Mouse (Mus musculus) layer of hippocampus, postnatal 10 days (tissue): ENCODE data around the gene Panx3. TPM values are rescaled to one million over a fixed set of nuclear protein-coding genes. Genes with fewer than 3 reads are reported as not detected.

Experiments
- DNase-seq, 2 experiments: peaks; one replicate each; pipeline ENCODE4 v3.0.0; 2021; ENCODE audit warnings: low spot score in 2 of 2
- long read RNA-seq: library from polyadenylated mRNA; stranded (forward); transcript quantifications from one replicate; pipeline ENCODE4 v2.0.0, GENCODE M21; 2023
- total RNA-seq, 2 experiments: library from RNA; stranded (reverse); gene quantifications; 2 replicates each; pipeline ENCODE4 v1.2.3; 2021

Panx3 gene
- not detected for total RNA-seq
- long read RNA-seq, result 0 reads

GRCm38 (mm10) chr9:37669115-37669514 is at the start of gene Panx3:
TSS of gene Panx3 (minus strand) at chr9:37669235.
- no peak for DNase-seq

- no peak for DNase-seq
Measured at GRCm38 (mm10) chr9:37716150-37716549, 47.1 kb upstream of the Panx3 start, which contains the start of gene Olfr160. TSS of gene Olfr160 (minus strand) at chr9:37716250.

DNA sequence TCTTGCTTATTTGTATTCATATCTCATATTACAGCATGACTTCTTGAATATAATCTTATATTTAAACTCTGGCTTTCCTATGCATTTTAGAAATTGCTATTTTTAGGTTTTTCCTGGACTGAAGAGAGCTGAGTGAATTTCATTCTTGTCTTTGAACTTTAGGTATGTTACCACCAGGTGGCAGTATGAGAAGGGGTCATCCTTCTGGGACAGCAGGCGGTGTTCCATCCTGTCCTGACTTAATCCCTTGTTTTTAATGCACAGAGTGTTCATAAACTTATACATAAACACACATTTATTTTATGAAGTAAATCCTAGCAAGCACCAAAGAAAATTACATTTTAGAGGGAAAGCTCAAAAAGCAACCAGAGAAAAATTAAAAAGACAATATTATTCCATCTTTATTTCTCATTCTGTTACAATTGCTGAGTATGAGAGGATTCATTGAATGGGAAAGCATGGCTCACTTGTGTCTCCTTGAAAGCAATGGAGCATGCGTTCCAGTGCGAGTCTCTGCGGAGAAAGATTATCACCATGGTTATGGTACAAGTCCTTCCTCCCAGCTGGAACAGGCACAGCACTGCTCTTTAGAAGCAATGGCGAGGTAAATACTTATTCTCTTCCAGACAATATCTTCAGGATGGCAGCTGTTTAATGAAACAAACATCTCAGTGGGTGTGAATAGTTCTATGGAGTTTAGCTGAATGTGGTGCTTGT is 21.1 kb upstream of the Panx3 start:
- DNase-seq, result no peak

DNA sequence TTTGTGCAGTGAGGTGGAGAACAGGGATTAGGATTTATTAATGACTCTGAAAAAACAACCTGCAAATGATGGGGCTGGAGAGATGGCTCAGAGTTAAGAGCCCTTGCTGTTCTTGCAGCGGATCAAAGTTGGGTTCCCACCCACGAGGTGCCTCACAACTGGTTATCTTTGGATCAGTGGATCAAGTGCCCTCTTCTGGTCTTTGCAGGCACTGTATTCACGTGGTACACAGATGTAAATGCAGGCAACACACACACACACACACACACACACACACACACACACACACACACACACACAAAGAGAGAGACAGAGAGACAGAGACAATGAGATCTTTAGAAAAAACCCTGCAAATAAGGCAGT is 18.9 kb upstream of the Panx3 start:
- DNase-seq, result peak in 1 of 2 experiments; percentile 20

GRCm38 (mm10) chr9:37687288-37687940 is 18.4 kb upstream of the Panx3 start:
- DNase-seq, result no peak

DNA sequence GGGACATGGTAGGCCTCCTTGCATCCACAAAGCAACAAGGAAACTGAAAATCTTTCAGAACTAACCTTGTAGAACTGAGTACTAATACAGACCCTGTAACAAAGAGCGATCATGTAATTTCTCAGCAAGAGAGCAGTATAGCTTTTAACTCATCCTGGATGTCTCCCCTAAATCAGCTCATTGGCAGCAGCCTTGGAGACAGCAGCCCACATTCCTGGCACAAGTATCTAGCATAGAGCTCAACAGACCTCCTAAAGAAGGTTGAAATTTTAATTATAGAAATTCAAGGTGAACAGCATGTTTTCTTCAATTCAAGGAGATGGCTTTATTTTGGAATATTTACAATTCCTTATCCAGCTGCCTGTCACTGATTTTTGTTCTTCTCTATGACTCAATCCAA is 12.1 kb upstream of the Panx3 start:
- no peak for DNase-seq

DNA sequence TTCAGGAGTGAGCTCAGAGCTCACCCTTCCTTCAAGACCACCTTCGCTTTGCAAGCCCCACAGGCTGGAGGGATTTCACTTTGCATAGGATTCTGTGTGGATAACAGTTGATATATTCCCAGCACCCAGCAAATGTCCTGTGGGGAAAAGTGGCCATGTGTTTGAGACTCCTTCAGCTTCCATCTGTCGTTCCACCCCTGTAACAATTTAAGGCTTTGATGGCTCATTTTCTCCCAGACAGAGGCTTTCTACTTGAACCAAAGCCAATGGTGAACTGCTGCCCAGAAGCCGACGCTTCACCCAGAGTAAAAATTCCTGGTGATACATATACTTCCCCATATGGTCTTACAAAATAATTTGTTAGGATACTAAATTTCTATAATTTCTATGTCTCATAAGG is 6.3 kb upstream of the Panx3 start:
- no peak for DNase-seq

GRCm38 (mm10) chr9:37670261-37670660 is 1.2 kb upstream of the Panx3 start:
- DNase-seq, result no peak

GRCm38 (mm10) chr9:37669678-37670077 is 643 bp upstream of the Panx3 start:
- DNase-seq, result no peak

- no peak for DNase-seq
Measured at GRCm38 (mm10) chr9:37666045-37666444, 3.0 kb downstream of the Panx3 start.

- DNase-seq, result no peak
Measured at GRCm38 (mm10) chr9:37664604-37665003, 4.4 kb downstream of the Panx3 start.

DNA sequence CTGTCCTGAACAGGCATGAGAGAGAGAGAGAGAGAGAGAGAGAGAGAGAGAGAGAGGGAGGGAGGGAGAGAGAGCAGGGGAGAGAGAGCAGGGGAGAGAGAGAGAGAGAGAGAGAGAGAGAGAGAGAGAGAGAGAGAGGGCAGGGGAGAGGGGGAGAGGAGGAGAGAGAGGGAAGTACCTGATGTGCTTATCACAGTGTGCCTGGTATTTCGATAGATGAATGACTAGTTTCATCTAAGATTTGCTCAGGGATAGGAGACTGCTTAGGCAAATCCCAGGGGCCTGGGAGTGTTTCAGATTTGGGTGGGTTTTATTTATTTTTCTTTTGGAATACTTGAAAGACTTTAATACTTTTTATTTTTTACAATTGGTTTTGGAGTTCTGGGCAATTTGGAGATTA is 5.8 kb downstream of the Panx3 start:
- no peak for DNase-seq

- DNase-seq, result no peak
Measured at GRCm38 (mm10) chr9:37659413-37659812, 9.6 kb downstream of the Panx3 start.

- peak; percentile 72 to 79 for DNase-seq
Measured at GRCm38 (mm10) chr9:37656931-37657481, 12.0 kb downstream of the Panx3 start, which contains the start of gene Tbrg1. TSS of gene Tbrg1 (minus strand) at chr9:37657312.

DNA sequence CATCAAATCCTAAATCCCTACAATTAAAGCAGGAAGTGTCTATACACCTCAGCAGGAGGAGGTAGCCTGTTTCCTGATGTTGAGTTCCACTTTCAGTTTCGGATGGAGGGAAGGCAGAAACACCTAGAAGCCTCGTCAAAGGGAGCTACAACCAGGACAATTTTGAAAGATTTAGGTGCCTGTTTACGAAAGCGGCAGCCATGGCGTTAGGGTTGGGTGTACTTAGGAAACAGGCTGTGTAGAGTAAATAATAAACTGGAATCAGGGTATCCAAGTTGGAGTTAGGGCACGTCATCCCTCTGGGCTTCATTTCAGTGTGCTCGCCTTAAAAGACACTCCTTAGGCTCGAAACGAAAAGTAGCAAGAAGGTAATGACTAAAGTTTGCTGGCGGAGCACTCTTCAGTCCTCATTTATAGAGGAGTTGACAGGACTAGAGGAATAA is 12.6 kb downstream of the Panx3 start:
- DNase-seq, result no peak

- no peak for DNase-seq
Measured at GRCm38 (mm10) chr9:37655961-37656360, 13.1 kb downstream of the Panx3 start.

- no peak for DNase-seq
Measured at GRCm38 (mm10) chr9:37653836-37654235, 15.2 kb downstream of the Panx3 start.

DNA sequence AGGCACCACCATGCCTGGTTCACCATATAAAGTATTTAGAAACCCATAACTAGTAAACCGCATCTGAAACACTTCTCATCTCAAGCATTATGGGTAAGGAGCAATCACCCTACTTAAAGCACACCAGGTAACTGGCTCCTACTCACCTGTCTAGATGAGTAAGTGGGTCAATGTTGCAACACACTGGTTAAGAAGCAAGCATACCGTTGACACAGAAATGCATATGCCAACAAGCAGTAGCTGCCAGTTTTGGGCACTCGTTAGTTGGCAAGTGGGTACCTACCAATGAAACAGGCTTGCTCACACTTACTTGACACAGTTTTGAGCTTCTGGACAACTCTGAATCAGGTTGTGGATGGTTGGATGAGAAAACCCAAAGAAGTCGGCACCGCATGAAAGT is 18.4 kb downstream of the Panx3 start:
- DNase-seq, result no peak

GRCm38 (mm10) chr9:37646246-37646645 is 22.8 kb downstream of the Panx3 start:
- DNase-seq, result no peak

DNA sequence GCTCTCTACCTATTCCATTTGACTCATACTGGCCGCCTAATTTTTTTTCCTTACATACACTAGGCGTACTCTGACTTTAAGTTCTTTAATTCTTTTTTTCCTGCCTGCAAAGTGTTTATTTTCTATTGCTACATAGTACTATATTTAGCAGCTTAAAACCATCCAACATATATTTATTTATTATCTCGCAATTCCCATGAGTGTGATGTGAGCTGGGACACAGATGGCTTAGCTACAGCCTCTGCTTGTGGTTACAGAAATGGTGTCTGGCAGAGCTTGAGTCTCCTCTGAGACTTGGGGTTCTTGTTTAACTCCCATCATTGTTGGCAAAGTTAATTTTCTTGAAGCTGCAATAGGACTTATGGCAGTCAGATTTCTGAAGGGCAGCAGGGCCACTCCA is 30.3 kb downstream of the Panx3 start:
- no peak for DNase-seq

DNA sequence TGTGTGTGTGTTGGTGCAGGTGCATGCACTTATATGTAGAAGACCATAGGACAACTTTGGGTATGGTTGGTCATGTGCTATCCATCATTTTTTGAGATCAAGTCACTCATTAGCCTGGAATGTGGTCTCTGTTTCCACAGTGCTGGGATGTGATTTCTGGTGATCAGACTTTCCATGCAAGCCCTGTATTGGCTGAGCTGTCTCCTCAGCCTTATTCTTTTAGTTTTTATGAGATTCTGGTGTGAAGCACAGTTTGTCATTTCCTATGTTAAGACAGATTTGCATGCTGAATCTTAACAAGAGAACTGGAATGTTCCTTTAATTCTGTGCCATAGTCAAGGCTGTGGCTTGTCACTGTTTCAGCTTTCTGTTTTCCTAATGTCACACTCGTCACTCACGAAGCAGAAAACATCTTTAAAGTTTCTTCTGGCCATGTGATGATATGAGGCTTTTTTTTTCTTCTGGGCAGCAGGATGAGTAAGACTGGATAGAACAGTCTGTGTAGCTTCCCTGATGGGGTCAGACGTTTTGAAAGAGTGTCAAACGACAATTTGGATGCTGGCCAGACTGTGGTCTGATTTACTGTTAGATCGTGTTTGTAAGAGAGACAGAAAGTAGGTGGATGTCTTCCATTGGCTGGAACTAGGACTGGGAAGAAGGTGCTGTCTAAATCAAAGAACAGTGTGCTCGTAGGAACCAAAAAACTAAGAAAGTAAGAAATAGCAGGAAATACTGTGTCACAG is 32.1 kb downstream of the Panx3 start:
- no peak for DNase-seq

- peak; percentile 64 to 71 for DNase-seq
Measured at GRCm38 (mm10) chr9:37636335-37636734, 32.7 kb downstream of the Panx3 start.
